Mouse (Mus musculus) hindbrain, embryonic 12.5 days (tissue): ENCODE measurements around the gene Fam83f. TPM values are rescaled to one million over a fixed set of nuclear protein-coding genes. Genes with fewer than 3 reads are reported as not detected.

Experiments used
- ATAC-seq: fragments of 200-750 bp; cut with Nextera tagmentation; 2 replicates; pipeline ENCODE4 v1.8.0; 2017; ENCODE audit warnings: moderate TSS enrichment; ENCODE audit not compliant: low FRiP score
- H3K27ac ChIP-seq: fragments of 300-500 bp; sonication (generic); 2 replicates; pipeline ENCODE4 v1.5.1; 2016; ENCODE audit warnings: mild to moderate bottlenecking
- H3K27me3 ChIP-seq: fragments of 300-500 bp; sonication (generic); 2 replicates; pipeline ENCODE4 v1.6.1; 2016; ENCODE audit warnings: mild to moderate bottlenecking
- H3K36me3 ChIP-seq: fragments of 300-500 bp; sonication (generic); 2 replicates; pipeline ENCODE4 v1.6.1; 2016; ENCODE audit warnings: mild to moderate bottlenecking
- H3K4me1 ChIP-seq: fragments of 300-500 bp; sonication (generic); 2 replicates; pipeline ENCODE4 v1.6.1; 2016
- H3K4me2 ChIP-seq: fragments of 300-500 bp; sonication (generic); replicated peaks from 2 replicates; pipeline ENCODE4 v1.6.1; 2016; ENCODE audit warnings: mild to moderate bottlenecking
- H3K4me3 ChIP-seq: fragments of 300-500 bp; sonication (generic); 2 replicates; pipeline ENCODE4 v1.5.1; 2016; ENCODE audit warnings: mild to moderate bottlenecking
- H3K9ac ChIP-seq: fragments of 300-500 bp; sonication (generic); 2 replicates; pipeline ENCODE4 v1.6.1; 2016; ENCODE audit warnings: mild to moderate bottlenecking, moderate library complexity
- H3K9me3 ChIP-seq: fragments of 300-500 bp; sonication (generic); replicated peaks from 2 replicates; pipeline ENCODE4 v1.6.1; 2016; ENCODE audit warnings: mild to moderate bottlenecking
- WGBS: fragments of 180-500 bp; shearing (Covaris S2); methylation state at CpG from one replicate; pipeline ENCODE4 v1.1.7; 2016; 5-methylcytosine and 5-hydroxymethylcytosine counted together
- polyA plus RNA-seq: library from polyadenylated mRNA; unstranded; fragments of >200 nt; fragmentation: Nextera tagmentation; extraction: Ambion mirVana; gene quantifications from 2 replicates; pipeline ENCODE4 v1.2.1, GENCODE M21; 2016

Gene Fam83f
- 0.36 and 0.74 TPM in 2 replicates for polyA plus RNA-seq

DNA sequence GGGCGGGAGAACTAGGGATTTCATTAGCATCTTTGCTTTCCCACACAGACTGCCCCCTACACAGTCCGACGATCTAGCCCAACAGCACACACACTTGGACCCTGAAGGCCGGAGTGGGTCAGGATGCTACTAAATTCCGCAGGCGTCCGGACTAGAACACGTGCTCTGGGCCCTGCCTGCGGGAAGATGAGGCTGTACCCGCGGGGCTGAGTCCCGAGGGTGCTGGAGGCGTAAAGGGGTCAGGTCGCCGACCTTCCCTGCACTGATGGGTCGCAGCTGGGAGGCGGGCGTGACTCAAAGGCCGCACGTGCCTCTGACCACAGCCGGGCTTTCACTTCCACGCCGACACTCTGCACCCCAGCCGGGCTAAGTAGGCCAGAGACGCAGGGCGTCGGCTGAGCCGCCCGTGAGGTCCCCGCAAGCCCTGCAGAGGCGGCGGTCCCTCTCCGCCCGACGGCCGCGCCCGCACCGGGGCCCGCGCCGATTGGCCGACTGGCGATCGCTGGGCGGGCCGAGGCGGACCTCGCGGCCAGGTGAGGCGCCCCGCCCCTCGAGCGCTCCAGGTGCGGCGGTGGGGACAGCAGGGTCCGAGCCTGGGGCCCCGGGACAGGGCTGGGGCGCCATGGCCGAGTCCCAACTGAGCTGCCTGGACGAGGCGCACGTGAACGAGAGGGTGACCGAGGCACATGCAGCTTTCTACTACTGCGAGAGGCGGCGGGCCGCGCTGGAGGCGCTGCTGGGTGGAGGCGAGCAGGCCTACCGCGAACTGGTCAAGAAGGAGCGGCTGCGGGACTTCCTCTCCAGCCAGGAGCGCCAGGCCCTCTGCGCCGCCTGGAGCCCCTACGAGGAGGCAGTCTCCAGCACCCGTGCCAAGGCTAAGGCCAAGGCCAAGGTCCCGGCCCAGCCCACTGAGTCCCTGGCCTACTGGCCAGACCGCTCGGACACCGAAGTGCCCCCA is at the start of gene Fam83f:
Fam83f (plus strand) TSS at position 553 of the 958 bp plus-strand sequence.
- no peaks in the 10 kb centered on the region for H3K36me3 ChIP-seq
- peak within 1 kb of the TSS; percentile 51; the same call in 1 of the 2 replicates for H3K9ac ChIP-seq
- peaks cover 9% of the 10 kb centered on the region for H3K4me1 ChIP-seq
- 0 out of 2 replicates have a peak, but pooled peaks have one; percentile 50 for ATAC-seq
- no peaks in the 10 kb centered on the region for H3K9me3 ChIP-seq
- peaks cover 52% of the 10 kb centered on the region for H3K27me3 ChIP-seq
- no peak within 1 kb of the TSS for H3K27ac ChIP-seq
- 3% methylated on average over 83 of the region's 85 CpGs for WGBS
- H3K4me3 ChIP-seq = peak within 1 kb of the TSS; percentile 43
- H3K4me2 ChIP-seq = peak within 1 kb of the TSS; percentile 79

- no peak for ATAC-seq
- H3K4me3 ChIP-seq = no peak overlapping the region
- peak overlapping the region; percentile 55; the same call in 1 of the 2 replicates for H3K27ac ChIP-seq
- no peaks in the 10 kb centered on the region for H3K9me3 ChIP-seq
- H3K9ac ChIP-seq = no peak overlapping the region
- H3K4me2 ChIP-seq = no peak overlapping the region
- H3K4me1 ChIP-seq = peaks cover 6% of the 10 kb centered on the region; the same call in 1 of the 2 replicates
- no peaks in the 10 kb centered on the region for H3K27me3 ChIP-seq
- 63% methylated on average over 8 of the region's 8 CpGs for WGBS
- H3K36me3 ChIP-seq = no peaks in the 10 kb centered on the region
Observed at GRCm38 (mm10) chr15:80623171-80623837, 48.3 kb upstream of the Fam83f start.

DNA sequence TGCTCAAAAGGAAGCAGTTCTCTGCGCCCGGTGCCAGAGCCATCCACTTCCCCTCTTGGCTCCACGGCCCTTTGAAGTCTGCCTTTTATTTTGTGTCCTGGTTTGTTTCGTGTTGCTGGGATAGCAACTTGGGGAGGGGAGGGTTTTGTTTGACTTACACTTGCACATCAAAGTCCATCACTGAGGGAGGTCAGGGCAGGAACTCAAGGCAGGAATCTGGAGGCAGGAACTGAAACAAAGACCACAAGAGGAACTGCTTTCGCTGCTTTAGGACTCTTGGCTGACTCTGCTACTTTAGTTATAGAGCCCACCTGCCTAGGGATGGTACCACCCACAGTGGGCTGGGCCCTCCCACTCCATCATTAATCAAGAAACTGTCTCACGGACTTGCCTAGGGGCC is 45.2 kb upstream of the Fam83f start:
- WGBS = 51% methylated on average over 6 of the region's 6 CpGs
- no peak for ATAC-seq
- no peaks in the 10 kb centered on the region for H3K27me3 ChIP-seq
- H3K4me2 ChIP-seq = no peak overlapping the region
- no peak overlapping the region for H3K9ac ChIP-seq
- H3K4me3 ChIP-seq = no peak overlapping the region
- H3K36me3 ChIP-seq = no peaks in the 10 kb centered on the region
- H3K27ac ChIP-seq = no peak overlapping the region
- H3K9me3 ChIP-seq = no peaks in the 10 kb centered on the region
- peaks cover 12% of the 10 kb centered on the region for H3K4me1 ChIP-seq

DNA sequence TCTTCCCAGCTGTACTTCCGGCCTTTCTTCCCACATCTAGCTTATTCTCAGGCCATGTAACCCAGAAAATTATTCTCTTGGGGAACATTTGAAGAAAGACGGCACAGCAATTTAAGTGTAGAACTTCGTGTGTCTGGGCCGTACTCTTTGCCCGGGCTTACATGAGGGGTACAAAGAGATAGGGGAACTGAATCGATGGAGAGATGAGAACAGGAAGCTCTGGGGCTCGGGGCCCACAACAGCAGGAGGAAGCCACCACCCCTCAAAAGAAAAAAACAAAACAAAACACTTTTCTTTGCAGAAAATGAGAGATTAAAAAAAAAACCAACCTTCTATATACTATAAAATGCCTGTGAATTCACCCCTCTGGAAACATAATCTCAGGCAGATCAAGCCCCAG is 41.5 kb upstream of the Fam83f start:
- H3K4me2 ChIP-seq = no peak overlapping the region; the same call in 1 of the 2 replicates
- no peaks in the 10 kb centered on the region for H3K36me3 ChIP-seq
- 85% methylated on average over 7 of the region's 7 CpGs for WGBS
- H3K9me3 ChIP-seq = no peaks in the 10 kb centered on the region
- no peak overlapping the region for H3K4me3 ChIP-seq
- no peak for ATAC-seq
- no peak overlapping the region for H3K9ac ChIP-seq
- H3K27me3 ChIP-seq = no peaks in the 10 kb centered on the region
- peaks cover 6% of the 10 kb centered on the region for H3K4me1 ChIP-seq
- H3K27ac ChIP-seq = no peak overlapping the region

DNA sequence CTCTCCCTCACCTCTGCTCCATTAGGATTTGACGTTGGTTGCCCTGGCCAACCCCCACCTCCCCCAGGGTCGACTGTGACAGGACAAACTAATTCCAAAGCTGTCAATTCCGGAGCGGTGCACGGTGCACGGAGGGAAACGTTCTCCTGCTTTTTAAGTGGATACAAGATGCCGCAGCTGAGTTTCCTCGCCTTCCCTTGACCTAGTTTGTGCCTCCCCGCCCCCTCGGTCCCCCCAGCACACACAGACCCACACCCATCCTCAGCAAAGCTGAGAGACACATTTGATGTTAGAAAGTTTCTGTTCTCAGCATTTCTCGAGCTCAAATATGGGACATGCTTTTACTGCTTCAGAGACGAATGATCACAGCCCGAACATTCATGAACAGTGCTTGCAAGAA is 40.9 kb upstream of the Fam83f start:
- Histone ChIP-seq H3K4me3 (no peak overlapping the region), H3K9ac (no peak overlapping the region), H3K27ac (no peak overlapping the region), H3K4me2 (no peak overlapping the region; the same call in 1 of the 2 replicates), H3K9me3 (no peaks in the 10 kb centered on the region), H3K27me3 (no peaks in the 10 kb centered on the region), H3K4me1 (peaks cover 6% of the 10 kb centered on the region), H3K36me3 (no peaks in the 10 kb centered on the region)
- no peak for ATAC-seq
- WGBS = 54% methylated on average over 14 of the region's 14 CpGs

DNA sequence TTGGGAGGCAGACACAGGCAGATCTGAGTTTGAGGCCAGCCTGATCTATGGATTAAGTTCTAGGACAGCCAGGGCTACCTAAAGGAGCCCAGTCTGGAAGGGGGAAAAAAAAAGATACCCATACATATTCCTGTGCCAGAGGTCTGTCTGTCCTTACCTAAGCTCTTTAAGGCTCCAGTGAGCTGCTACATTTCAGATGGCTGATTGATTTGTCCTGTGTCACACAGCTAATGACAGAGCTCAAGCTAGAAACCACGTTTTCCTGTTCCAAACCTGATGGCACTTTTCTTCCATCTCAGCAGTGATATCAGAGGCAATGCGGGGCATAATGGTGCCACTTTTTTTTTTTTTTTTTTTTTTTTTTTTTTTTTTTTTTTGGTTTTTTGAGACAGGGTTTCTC is 40.3 kb upstream of the Fam83f start:
- Histone ChIP-seq H3K4me2 (no peak overlapping the region), H3K9me3 (no peaks in the 10 kb centered on the region), H3K27ac (peak overlapping the region; percentile 17; the same call in 1 of the 2 replicates), H3K4me1 (peaks cover 6% of the 10 kb centered on the region), H3K27me3 (no peaks in the 10 kb centered on the region), H3K36me3 (no peaks in the 10 kb centered on the region), H3K9ac (no peak overlapping the region), H3K4me3 (no peak overlapping the region)
- WGBS = 83% methylated on average over 2 of the region's 2 CpGs
- no peak for ATAC-seq

- no peaks in the 10 kb centered on the region for H3K36me3 ChIP-seq
- WGBS = 87% methylated on average over 13 of the region's 13 CpGs
- no peak overlapping the region for H3K4me2 ChIP-seq
- peaks cover 6% of the 10 kb centered on the region for H3K4me1 ChIP-seq
- no peak overlapping the region for H3K27ac ChIP-seq
- ATAC-seq = no peak
- no peak overlapping the region for H3K4me3 ChIP-seq
- H3K9me3 ChIP-seq = no peaks in the 10 kb centered on the region
- H3K9ac ChIP-seq = no peak overlapping the region
- no peaks in the 10 kb centered on the region for H3K27me3 ChIP-seq
Observed at GRCm38 (mm10) chr15:80632280-80632893, 39.3 kb upstream of the Fam83f start.

DNA sequence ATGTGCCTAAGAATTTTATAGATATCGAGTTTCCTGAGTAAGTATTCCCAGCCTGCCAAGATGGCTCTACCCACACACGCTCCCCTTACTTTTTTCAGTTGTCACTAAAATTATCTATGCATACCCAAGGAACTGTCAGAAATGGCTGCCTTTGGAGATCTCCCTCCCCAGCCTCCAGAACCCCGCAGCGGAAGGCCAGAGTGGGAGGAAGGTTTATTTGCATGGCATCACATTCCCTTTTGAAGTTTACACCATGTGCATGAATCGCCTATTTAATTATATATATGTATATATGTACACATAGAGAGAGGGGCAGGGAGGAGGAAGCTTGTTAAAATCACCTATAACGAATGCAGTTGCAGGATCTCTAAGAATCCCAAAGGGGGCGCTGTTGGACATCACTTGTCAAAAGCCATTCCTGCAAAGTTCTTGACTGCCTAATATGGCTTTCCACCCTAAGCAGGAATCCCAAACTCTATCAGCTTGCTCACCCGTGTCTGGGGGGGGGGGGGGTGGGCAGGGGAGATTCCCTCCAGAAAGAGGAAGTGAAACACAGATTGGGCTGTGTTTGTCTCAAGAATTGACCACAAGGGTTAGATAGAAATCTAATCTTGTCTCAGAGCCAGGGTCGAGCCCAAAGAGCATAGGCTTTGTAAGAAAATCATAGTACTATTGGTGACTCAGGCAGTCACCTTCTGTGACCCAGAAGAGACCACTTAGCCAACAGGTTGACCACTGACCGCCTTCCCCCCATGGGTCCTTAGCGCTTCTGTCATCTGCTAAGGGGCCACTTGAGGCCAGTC is 37.1 kb upstream of the Fam83f start:
- Histone ChIP-seq H3K9ac (no peak overlapping the region), H3K4me1 (peaks cover 8% of the 10 kb centered on the region), H3K9me3 (no peaks in the 10 kb centered on the region), H3K36me3 (no peaks in the 10 kb centered on the region), H3K4me2 (no peak overlapping the region), H3K4me3 (no peak overlapping the region), H3K27ac (no peak overlapping the region), H3K27me3 (no peaks in the 10 kb centered on the region)
- WGBS = 60% methylated on average over 11 of the region's 11 CpGs
- no peak for ATAC-seq

DNA sequence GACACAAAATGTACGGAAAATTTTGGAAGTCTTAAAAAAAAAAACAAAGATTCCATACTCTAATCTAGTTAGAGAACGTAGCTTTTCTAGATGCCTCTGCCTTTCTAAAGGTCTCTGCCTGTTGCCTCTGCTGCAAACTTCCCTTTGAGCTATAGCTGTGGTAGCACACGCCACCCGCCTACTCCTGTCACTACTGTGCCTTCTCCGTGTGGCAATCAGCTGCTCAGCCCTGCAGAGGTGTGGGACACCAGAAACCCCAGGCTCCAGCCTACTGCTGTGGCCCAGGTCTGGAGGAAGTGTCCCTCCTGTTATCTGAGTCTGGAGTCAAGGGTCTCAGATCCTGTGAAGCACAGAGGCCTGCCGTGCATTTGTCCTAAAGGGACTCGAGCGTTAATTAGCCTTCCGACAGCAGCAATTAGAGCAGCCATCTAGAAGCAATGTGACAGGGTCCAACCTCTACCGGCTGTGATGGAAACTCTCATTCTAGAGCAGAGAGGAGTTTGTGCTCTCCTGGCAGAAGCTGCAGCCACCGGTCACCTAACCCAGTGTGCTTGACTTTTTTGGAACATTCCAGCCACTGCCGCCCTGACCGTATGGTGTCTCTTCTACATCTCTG is 34.8 kb upstream of the Fam83f start:
- no peaks in the 10 kb centered on the region for H3K27me3 ChIP-seq
- H3K27ac ChIP-seq = no peak overlapping the region
- H3K36me3 ChIP-seq = no peaks in the 10 kb centered on the region
- no peak overlapping the region for H3K9ac ChIP-seq
- WGBS = 60% methylated on average over 13 of the region's 13 CpGs
- no peak for ATAC-seq
- no peak overlapping the region for H3K4me3 ChIP-seq
- H3K9me3 ChIP-seq = no peaks in the 10 kb centered on the region
- H3K4me1 ChIP-seq = peaks cover 2% of the 10 kb centered on the region; the same call in 1 of the 2 replicates
- H3K4me2 ChIP-seq = no peak overlapping the region

- WGBS = 65% methylated on average over 11 of the region's 11 CpGs
- ATAC-seq = no peak
- Histone ChIP-seq H3K36me3 (no peaks in the 10 kb centered on the region), H3K4me1 (peaks cover 2% of the 10 kb centered on the region; the same call in 1 of the 2 replicates), H3K4me2 (no peak overlapping the region), H3K27me3 (no peaks in the 10 kb centered on the region), H3K4me3 (no peak overlapping the region), H3K9me3 (no peaks in the 10 kb centered on the region), H3K27ac (no peak overlapping the region), H3K9ac (no peak overlapping the region)
Observed at GRCm38 (mm10) chr15:80639071-80639702, 32.5 kb upstream of the Fam83f start.

DNA sequence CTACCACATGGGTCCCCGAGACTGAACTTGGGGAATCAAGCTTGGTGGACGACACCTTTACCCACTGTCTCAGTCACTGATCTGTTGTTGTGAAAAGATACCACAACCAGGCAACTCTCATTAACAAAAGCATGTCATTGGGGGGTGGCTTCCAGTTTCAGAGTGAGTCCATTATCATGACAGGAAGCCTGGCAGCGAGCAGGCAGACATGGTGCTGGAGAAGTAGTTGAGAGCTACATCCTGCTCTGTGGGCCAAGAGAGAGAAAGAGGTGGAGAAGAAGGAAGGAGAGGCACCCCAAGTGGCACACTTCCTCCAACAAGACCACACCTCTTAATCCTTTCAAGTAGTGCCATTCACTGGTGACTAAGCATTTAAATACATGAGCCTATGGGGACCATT is 31.8 kb upstream of the Fam83f start:
- Histone ChIP-seq H3K9me3 (no peaks in the 10 kb centered on the region), H3K27me3 (no peaks in the 10 kb centered on the region), H3K36me3 (no peaks in the 10 kb centered on the region), H3K9ac (no peak overlapping the region), H3K4me2 (no peak overlapping the region), H3K4me3 (no peak overlapping the region), H3K4me1 (0 out of 2 replicates have a peak, but pooled peaks cover 2% of the 10 kb centered on the region), H3K27ac (no peak overlapping the region)
- no peak for ATAC-seq
- 94% methylated on average over 3 of the region's 3 CpGs for WGBS
